Mouse (Mus musculus): ENCODE measurements at regions not wholly inside any gene's neighbourhood (a gene's known extent, or its start where the extent isn't known, plus 50 kb on each side); places are given as distances from the start of the nearest gene placed in this dataset.

GRCm38 (mm10) chr3:159282594-159282993 lies 212.6 kb upstream of the Depdc1a start:
- Histone ChIP-seq H3K4me1 (ENCODE audit: control insufficient read depth, insufficient read depth, low read length) (no peaks in the 10 kb centered on the region), H3K27me3 (ENCODE audit: control insufficient read depth, insufficient read depth, low read length) (no peaks in the 10 kb centered on the region), H3K27ac (ENCODE audit: insufficient read depth, low read length) (no peak overlapping the region), H3K4me3 (replicated peaks; ENCODE audit: insufficient read depth, low read depth, low read length) (no peak overlapping the region)
- TF ChIP-seq POLR2A (IDR thresholded peaks at IDR 0.05; ENCODE audit: borderline replicate concordance, insufficient read depth, low read length) (no peak), CTCF (IDR thresholded peaks at IDR 0.05; ENCODE audit: borderline replicate concordance, insufficient read depth, low read depth, low read length) (no peak)
- DNase-seq = no peak
- WGBS = 84% methylated on average over 3 of the region's 3 CpGs

GRCm38 (mm10) chr3:159317471-159317870 lies 177.8 kb upstream of the Depdc1a start:
- Histone ChIP-seq H3K27ac (ENCODE audit: insufficient read depth, low read length) (no peak overlapping the region), H3K4me3 (replicated peaks; ENCODE audit: insufficient read depth, low read depth, low read length) (no peak overlapping the region), H3K4me1 (ENCODE audit: control insufficient read depth, insufficient read depth, low read length) (no peaks in the 10 kb centered on the region), H3K27me3 (ENCODE audit: control insufficient read depth, insufficient read depth, low read length) (no peaks in the 10 kb centered on the region)
- no peak for DNase-seq
- no peak for TF ChIP-seq CTCF (IDR thresholded peaks at IDR 0.05; ENCODE audit: borderline replicate concordance, insufficient read depth, low read depth, low read length)
- TF ChIP-seq POLR2A (IDR thresholded peaks at IDR 0.05; ENCODE audit: borderline replicate concordance, insufficient read depth, low read length) = no peak
- WGBS = 59% methylated on average over 3 of the region's 3 CpGs

GRCm38 (mm10) chr3:159348053-159348452 lies 147.2 kb upstream of the Depdc1a start:
- Histone ChIP-seq H3K27ac (ENCODE audit: insufficient read depth, low read length) (no peak overlapping the region), H3K27me3 (ENCODE audit: control insufficient read depth, insufficient read depth, low read length) (no peaks in the 10 kb centered on the region), H3K4me3 (replicated peaks; ENCODE audit: insufficient read depth, low read depth, low read length) (no peak overlapping the region), H3K4me1 (ENCODE audit: control insufficient read depth, insufficient read depth, low read length) (no peaks in the 10 kb centered on the region)
- 15% methylated on average over 2 of the region's 2 CpGs for WGBS
- no peak for TF ChIP-seq CTCF (IDR thresholded peaks at IDR 0.05; ENCODE audit: borderline replicate concordance, insufficient read depth, low read depth, low read length)
- TF ChIP-seq POLR2A (IDR thresholded peaks at IDR 0.05; ENCODE audit: borderline replicate concordance, insufficient read depth, low read length) = no peak
- peak in 1 of 2 experiments; percentile 14 for DNase-seq

GRCm38 (mm10) chr3:159353730-159354129 lies 141.5 kb upstream of the Depdc1a start:
- no peak overlapping the region for H3K4me3 ChIP-seq (replicated peaks; ENCODE audit: insufficient read depth, low read depth, low read length)
- no peaks in the 10 kb centered on the region for H3K4me1 ChIP-seq (ENCODE audit: control insufficient read depth, insufficient read depth, low read length)
- TF ChIP-seq POLR2A (IDR thresholded peaks at IDR 0.05; ENCODE audit: borderline replicate concordance, insufficient read depth, low read length) (no peak), CTCF (IDR thresholded peaks at IDR 0.05; ENCODE audit: borderline replicate concordance, insufficient read depth, low read depth, low read length) (no peak)
- H3K27ac ChIP-seq (ENCODE audit: insufficient read depth, low read length) = no peak overlapping the region
- WGBS = 92% methylated on average over 6 of the region's 6 CpGs
- no peak for DNase-seq
- no peaks in the 10 kb centered on the region for H3K27me3 ChIP-seq (ENCODE audit: control insufficient read depth, insufficient read depth, low read length)

- Histone ChIP-seq H3K4me1 (ENCODE audit: control insufficient read depth, insufficient read depth, low read length) (no peaks in the 10 kb centered on the region), H3K27me3 (ENCODE audit: control insufficient read depth, insufficient read depth, low read length) (no peaks in the 10 kb centered on the region), H3K4me3 (replicated peaks; ENCODE audit: insufficient read depth, low read depth, low read length) (no peak overlapping the region), H3K27ac (ENCODE audit: insufficient read depth, low read length) (no peak overlapping the region)
- no peak for DNase-seq
- no peak for TF ChIP-seq CTCF (IDR thresholded peaks at IDR 0.05; ENCODE audit: borderline replicate concordance, insufficient read depth, low read depth, low read length)
- no peak for TF ChIP-seq POLR2A (IDR thresholded peaks at IDR 0.05; ENCODE audit: borderline replicate concordance, insufficient read depth, low read length)
Observed at GRCm38 (mm10) chr3:159373177-159373576, 122.1 kb upstream of the Depdc1a start.

Measured in cerebellum, adult 2 months (tissue).